15 mouse cellular contexts compared by ENCODE assay signal in the genomic region with DNA sequence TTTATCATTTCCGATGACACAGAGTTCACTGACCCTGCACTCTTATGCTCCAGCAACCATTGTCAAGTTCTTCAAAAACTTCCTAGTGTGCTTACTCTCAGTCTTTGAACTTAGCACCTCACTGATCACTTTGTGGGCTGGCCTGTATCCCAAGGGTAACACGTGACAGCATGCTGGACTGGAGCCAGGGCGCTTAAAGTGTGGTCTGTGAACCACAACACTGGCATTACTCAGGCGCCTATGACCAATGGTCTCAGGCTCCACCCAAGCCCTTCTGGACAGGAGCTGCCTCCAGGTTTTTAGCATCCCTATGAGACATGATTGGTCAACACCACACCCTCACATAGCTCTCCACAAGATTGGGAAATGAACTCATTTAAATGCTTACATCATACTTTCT. TPM values are rescaled to one million over a fixed set of nuclear protein-coding genes. Genes with fewer than 3 reads are reported as not detected.
DNase-seq lines count a peak whose midpoint lies in the region; ATAC-seq and TF ChIP-seq lines count a peak whose summit lies in the region.
"Had no signal": no experiment of that assay in that cellular context is flagged by ENCODE, and none has a peak within 500 bp of the region (broad histone marks: within the 10 kb centered on the region; RNA-seq: fewer than 3 reads in every experiment).

No protein-coding gene starts in this region.

- H3K27me3 ChIP-seq in liver, postnatal 0 days (ENCODE audit: insufficient read depth, low read length): no peaks in the 10 kb centered on the region
- H3K27me3 ChIP-seq in liver, embryonic 12.5 days (replicated peaks): no peaks in the 10 kb centered on the region
- H3K27me3 ChIP-seq in kidney, embryonic 16.5 days (ENCODE audit: insufficient read depth, low read length): no peaks in the 10 kb centered on the region
- H3K27me3 ChIP-seq in forebrain, embryonic 16.5 days (replicated peaks; ENCODE audit: control insufficient read depth, insufficient read depth, low read length): no peaks in the 10 kb centered on the region
- H3K27me3 ChIP-seq: stomach, embryonic 15.5 days had no signal

- no peak for TF ChIP-seq EP300 in liver, postnatal 0 days (IDR thresholded peaks at IDR 0.05; ENCODE audit: low read depth)

- no peak overlapping the region for H3K27ac ChIP-seq in liver, postnatal 0 days (ENCODE audit: low read depth)
- H3K27ac ChIP-seq in liver, embryonic 12.5 days: no peak overlapping the region
- H3K27ac ChIP-seq in kidney, embryonic 16.5 days (ENCODE audit: low read length): no peak overlapping the region
- no peak overlapping the region for H3K27ac ChIP-seq in forebrain, embryonic 16.5 days (ENCODE audit: low read length)
- H3K27ac ChIP-seq: stomach, embryonic 15.5 days had no signal

- H3K36me3 ChIP-seq in liver, postnatal 0 days (replicated peaks; ENCODE audit: insufficient read depth, low read length): no peaks in the 10 kb centered on the region
- H3K36me3 ChIP-seq in liver, embryonic 12.5 days: no peaks in the 10 kb centered on the region
- H3K36me3 ChIP-seq in kidney, embryonic 16.5 days (ENCODE audit: insufficient read depth, low read length): no peaks in the 10 kb centered on the region
- H3K36me3 ChIP-seq in forebrain, embryonic 16.5 days (ENCODE audit: control insufficient read depth, insufficient read depth): no peaks in the 10 kb centered on the region
- H3K36me3 ChIP-seq: stomach, embryonic 15.5 days had no signal

- DNase-seq in adrenal gland, adult 2 months: peak; percentile 23
- no peak for DNase-seq in adrenal gland, adult 18-20 months (ENCODE audit: low spot score in 2 of 2)
- peak; percentile 65 for DNase-seq in liver, postnatal 0 days
- DNase-seq in lung, postnatal 4 days: peak; percentile 4 to 28
- no peak for DNase-seq in frontal cortex, adult 2 months (ENCODE audit: extremely low spot score in 1 of 2, low spot score in 1 of 2)
- DNase-seq: layer of hippocampus, adult 9-11 months; left cerebral cortex, postnatal 4 days; right cerebral cortex, postnatal 4 days had no signal

- H3K4me3 ChIP-seq in liver, postnatal 0 days (ENCODE audit: low read depth, low read length): no peak overlapping the region
- no peak overlapping the region for H3K4me3 ChIP-seq in liver, embryonic 12.5 days
- H3K4me3 ChIP-seq in kidney, embryonic 16.5 days (ENCODE audit: low read length): no peak overlapping the region
- H3K4me3 ChIP-seq in forebrain, embryonic 16.5 days (replicated peaks; ENCODE audit: low read length): no peak overlapping the region
- H3K4me3 ChIP-seq: stomach, embryonic 15.5 days had no signal

- H3K4me2 ChIP-seq in liver, postnatal 0 days (ENCODE audit: low read depth, low read length): no peak overlapping the region
- no peak overlapping the region for H3K4me2 ChIP-seq in liver, embryonic 12.5 days
- no peak overlapping the region for H3K4me2 ChIP-seq in kidney, embryonic 16.5 days (replicated peaks; ENCODE audit: low read depth, low read length)
- H3K4me2 ChIP-seq in forebrain, embryonic 16.5 days (ENCODE audit: low read length): no peak overlapping the region
- H3K4me2 ChIP-seq: stomach, embryonic 15.5 days had no signal

- H3K9me3 ChIP-seq in liver, postnatal 0 days (ENCODE audit: low read length): no peaks in the 10 kb centered on the region
- no peaks in the 10 kb centered on the region for H3K9me3 ChIP-seq in liver, embryonic 12.5 days (replicated peaks)
- no peaks in the 10 kb centered on the region for H3K9me3 ChIP-seq in kidney, embryonic 16.5 days (ENCODE audit: low read length)
- H3K9me3 ChIP-seq in forebrain, embryonic 16.5 days (ENCODE audit: control insufficient read depth, low read length): no peaks in the 10 kb centered on the region
- H3K9me3 ChIP-seq: stomach, embryonic 15.5 days had no signal

- no peaks in the 10 kb centered on the region; the same call in 1 of the 2 replicates for H3K4me1 ChIP-seq in liver, postnatal 0 days (ENCODE audit: insufficient read depth)
- H3K4me1 ChIP-seq in liver, embryonic 12.5 days: no peaks in the 10 kb centered on the region
- no peaks in the 10 kb centered on the region for H3K4me1 ChIP-seq in kidney, embryonic 16.5 days (ENCODE audit: insufficient read depth, low read length)
- H3K4me1 ChIP-seq in forebrain, embryonic 16.5 days (replicated peaks; ENCODE audit: control insufficient read depth, insufficient read depth, low read length): no peaks in the 10 kb centered on the region
- H3K4me1 ChIP-seq: stomach, embryonic 15.5 days had no signal

- no peak for TF ChIP-seq CTCF in liver, postnatal 0 days (IDR thresholded peaks at IDR 0.05; ENCODE audit: low read depth)

- H3K9ac ChIP-seq in liver, postnatal 0 days (replicated peaks): no peak overlapping the region
- H3K9ac ChIP-seq in liver, embryonic 12.5 days: no peak overlapping the region
- H3K9ac ChIP-seq in kidney, embryonic 16.5 days (replicated peaks; ENCODE audit: low read length): no peak overlapping the region
- no peak overlapping the region for H3K9ac ChIP-seq in forebrain, embryonic 16.5 days (replicated peaks; ENCODE audit: low read depth, low read length)
- H3K9ac ChIP-seq: stomach, embryonic 15.5 days had no signal

- WGBS in liver, postnatal 0 days (ENCODE audit: insufficient replicate concordance): 61% methylated on average over 4 of the region's 4 CpGs
- 65% methylated on average over 4 of the region's 4 CpGs for WGBS in liver, embryonic 12.5 days (ENCODE audit: insufficient replicate concordance)
- 74% methylated on average over 4 of the region's 4 CpGs for WGBS in kidney, embryonic 16.5 days
- 77% methylated on average over 4 of the region's 4 CpGs for WGBS in forebrain, embryonic 16.5 days

- peak; percentile 81 for ATAC-seq in liver, postnatal 0 days
- no peak for ATAC-seq in liver, embryonic 12.5 days
- ATAC-seq in kidney, embryonic 16.5 days (ENCODE audit: low FRiP score, low TSS enrichment): 0 out of 2 replicates have a peak, but pooled peaks have one; percentile 23
- no peak for ATAC-seq in forebrain, embryonic 16.5 days
- ATAC-seq: hindbrain, embryonic 16.5 days had no signal

RNA-seq across cellular contexts. Expression of a gene that starts 52.8 kb away (rescaled TPM):
- 1 to 10 TPM; 1.1 to 2.1 TPM for total RNA-seq in adrenal gland, adult 2 months (2021)
- 0.25 and 0.26 TPM in 2 replicates for polyA plus RNA-seq in adrenal gland, adult 2 months (2012; rRNA removed)
- 1 to 10 TPM in 1 of 2 experiments, under 1 TPM in 1; 0.96 to 2.1 TPM for total RNA-seq in adrenal gland, adult 18-20 months (2021)
- polyA plus RNA-seq in liver, postnatal 0 days (2015; fragmentation: Nextera tagmentation; extraction: Ambion mirVana): 0.08 and 0.14 TPM in 2 replicates
- polyA plus RNA-seq in liver, embryonic 12.5 days (2016; fragmentation: Nextera tagmentation; extraction: Ambion mirVana): 0.13 and 0.19 TPM in 2 replicates
- polyA plus RNA-seq in kidney, embryonic 16.5 days (2015; fragmentation: Nextera tagmentation; extraction: Ambion mirVana): 0.92 and 1.1 TPM in 2 replicates
- 0.04 TPM in 2 replicates for polyA plus RNA-seq in forebrain, embryonic 16.5 days (2015; fragmentation: Nextera tagmentation; extraction: Ambion mirVana)
- polyA plus RNA-seq in frontal cortex, adult 2 months (2012; rRNA removed): 0.21 and 0.22 TPM in 2 replicates
- total RNA-seq: common myeloid progenitor, adult 5-6 weeks; monocyte, adult 5-6 weeks had no signal

Comparison
In these comparisons a context has a peak if more than half of its experiments do, and no peak if none do; other contexts are left out.
1. DNase-seq: peak in adrenal gland, adult 2 months (single experiment), liver, postnatal 0 days (single experiment) and lung, postnatal 4 days (2 of 2); none in adrenal gland, adult 18-20 months (0 of 2) and frontal cortex, adult 2 months (0 of 2).
2. ATAC-seq: peak in liver, postnatal 0 days (single experiment) and kidney, embryonic 16.5 days (single experiment); none in liver, embryonic 12.5 days (single experiment) and forebrain, embryonic 16.5 days (single experiment).